Mouse (Mus musculus): ENCODE measurements around the gene Plgrkt.

Gene Plgrkt

DNA sequence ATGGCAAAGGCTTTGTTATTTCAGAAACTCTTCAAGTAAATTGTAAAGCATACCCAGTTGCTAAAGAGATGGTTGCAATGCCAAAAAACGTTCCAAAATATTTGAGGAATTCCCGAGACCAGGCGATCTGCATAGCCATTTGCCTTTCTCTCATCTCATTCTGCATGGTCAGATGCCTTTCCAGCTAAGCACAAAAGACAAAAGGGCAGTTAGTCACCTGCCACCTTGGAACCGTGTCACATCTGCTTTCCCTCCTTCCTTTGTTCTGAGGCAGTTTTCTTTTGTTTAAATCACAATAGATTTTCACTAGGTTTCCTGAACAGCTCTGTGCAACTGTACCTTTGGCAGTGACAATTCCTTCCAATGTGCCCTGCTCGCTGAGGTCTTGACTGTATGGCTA is 16.2 kb downstream of the Plgrkt start:
- no peak for DNase-seq

- DNase-seq = no peak
Observed at GRCm38 (mm10) chr19:29345636-29346035, 21.6 kb downstream of the Plgrkt start.

- no peak for DNase-seq
Observed at GRCm38 (mm10) chr19:29344868-29345267, 22.3 kb downstream of the Plgrkt start.

DNA sequence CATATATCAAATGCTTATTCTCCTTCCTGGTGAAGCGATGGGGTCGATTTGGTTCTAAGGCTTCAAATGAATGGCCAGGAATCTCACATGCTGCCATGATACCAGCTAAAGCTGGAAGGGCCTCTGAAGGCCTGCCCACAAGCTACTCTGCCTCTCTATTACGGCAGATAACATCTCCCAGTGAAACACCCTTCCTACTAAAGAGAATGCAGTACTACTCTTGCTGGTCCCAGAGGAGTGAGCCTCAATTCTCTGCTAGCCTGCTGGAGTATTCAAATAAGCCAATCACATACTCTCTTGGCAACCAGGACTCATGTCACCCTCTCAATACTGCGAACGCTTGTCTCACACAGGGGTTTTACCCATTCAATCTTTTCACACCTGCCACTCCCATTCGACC is 24.9 kb downstream of the Plgrkt start:
- DNase-seq = no peak

DNA sequence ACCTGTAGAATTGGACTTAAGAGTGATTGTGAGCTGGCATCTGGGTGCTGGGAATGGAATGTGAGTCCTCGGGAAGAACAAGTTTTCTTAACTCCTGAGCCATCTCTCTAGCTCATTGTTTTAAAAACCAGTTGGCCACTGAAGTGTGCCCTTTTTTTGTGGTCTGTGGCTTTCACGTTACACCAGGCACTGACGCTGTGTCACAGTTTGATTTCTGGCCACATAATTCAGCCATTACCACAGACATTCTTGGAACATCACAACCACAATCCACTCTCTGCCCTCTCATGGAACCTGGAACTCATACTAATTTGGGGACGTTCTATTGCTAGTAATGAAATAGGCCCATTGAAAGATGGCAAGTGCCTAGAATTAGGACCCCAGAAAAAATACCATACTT is 26.2 kb downstream of the Plgrkt start:
- no peak for DNase-seq

DNA sequence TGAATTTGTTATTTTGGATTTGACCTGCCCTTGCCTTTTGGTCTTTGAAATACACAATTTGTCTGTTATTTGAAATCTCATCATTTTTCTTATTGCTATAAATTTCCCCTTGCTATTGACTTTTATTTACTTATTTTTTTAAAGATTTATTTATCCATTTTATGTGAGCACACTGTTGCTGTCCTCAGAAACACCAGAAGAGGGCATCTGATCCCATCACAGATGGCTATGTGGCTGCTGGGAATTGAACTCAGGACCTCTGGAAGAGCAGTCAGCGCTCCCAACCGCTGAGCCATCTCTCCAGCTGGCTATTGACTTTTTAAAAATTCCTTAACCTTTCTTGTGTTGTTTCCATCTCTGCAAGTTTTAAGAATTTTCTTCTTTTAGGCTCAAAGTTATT is 30.6 kb downstream of the Plgrkt start:
- no peak for DNase-seq

DNA sequence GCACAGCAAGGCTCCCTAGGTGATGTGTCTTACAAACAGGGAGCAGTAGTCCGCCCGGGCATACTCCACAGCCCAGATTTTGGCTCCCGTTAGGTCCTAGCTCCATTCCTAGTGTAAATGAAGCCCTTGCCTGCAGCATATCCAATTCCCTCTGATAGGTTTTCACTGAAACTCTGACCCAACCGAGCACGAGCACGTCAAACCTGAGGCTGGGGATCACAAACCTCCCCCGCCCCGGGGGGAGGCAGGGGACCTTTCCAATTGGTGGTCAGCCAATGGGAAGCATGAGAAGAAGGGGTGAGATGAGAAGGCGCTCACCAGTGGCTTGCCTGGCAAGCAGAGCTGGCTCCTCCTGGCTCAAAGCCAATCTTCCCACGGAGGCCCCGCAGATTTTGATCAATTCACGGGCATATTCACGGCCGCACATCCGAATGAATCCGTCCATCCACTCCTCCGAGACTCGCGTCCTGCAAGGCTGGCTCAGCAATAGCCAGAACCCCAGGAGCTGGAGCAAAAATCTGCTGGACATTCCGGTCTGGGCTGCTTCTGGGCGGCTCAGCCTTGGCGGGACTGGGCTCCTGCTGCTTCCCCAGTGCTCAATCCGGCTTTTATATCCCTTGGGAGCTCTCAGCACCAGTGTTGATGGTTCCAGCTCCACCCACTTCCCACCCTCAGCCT is 33.0 kb downstream of the Plgrkt start, which contains the start of gene Rln1:
Gene Rln1, minus strand, starts transcription at position 603 of the 678 bp plus-strand sequence.
- DNase-seq = peak; percentile 53 to 55

DNA sequence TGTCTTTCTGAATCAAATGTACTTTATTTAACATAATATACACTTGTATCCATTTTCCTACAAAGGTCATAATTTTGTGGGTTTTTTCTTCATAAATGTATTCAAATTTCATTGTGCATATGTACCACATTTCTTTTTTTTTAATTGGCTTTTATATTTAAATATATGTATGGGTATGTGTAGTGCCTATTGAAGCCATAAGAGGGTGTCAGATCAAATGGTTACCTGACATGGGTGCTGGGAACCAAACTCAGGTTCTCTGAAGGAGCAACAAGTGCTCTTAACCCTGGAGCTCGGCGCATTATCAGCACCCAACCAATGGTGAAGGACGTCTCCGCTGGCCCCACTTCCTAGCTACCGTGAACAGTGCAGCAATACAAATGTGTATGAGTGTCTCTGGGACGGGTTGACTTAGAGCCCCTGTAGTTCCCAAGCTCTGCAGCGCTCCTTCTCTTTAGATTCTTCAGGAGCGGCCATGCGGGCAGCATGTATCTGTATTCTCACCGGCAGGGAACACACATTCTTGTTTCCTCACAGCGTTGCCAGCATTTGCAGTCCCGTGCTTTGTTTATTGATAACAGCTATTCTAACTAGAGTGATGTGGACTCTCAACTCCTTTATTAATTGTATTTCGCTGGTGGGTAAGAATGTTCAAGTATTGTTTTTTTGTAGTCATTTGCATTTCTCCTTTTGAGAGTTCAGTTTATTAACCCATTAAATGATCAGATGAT is 40.2 kb downstream of the Plgrkt start:
- DNase-seq = no peak

DNA sequence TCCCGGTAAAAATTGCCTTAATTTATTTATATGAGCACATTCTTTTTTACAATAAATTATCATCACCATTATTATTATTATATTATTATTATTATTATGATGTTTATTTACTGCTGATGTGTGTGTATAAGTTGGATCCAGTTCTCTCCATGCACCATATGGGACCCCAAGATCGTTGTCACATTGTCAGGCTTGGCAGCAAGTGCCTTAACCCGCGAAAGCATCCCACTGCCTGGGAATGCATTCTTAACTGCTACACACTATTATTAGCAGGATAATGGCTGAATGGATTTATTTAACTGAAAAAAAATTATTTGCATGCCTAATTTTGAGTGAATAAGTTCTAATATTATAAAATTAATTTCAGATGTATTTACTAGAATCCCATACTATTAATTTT is 40.8 kb downstream of the Plgrkt start:
- DNase-seq = no peak

GRCm38 (mm10) chr19:29325852-29326180 is 41.4 kb downstream of the Plgrkt start:
- no peak for DNase-seq

- peak; percentile 50 to 77 for DNase-seq
Observed at GRCm38 (mm10) chr19:29325053-29325851, 41.9 kb downstream of the Plgrkt start, which contains the start of gene Insl6. Insl6 (minus strand) TSS chr19:29325356.

DNA sequence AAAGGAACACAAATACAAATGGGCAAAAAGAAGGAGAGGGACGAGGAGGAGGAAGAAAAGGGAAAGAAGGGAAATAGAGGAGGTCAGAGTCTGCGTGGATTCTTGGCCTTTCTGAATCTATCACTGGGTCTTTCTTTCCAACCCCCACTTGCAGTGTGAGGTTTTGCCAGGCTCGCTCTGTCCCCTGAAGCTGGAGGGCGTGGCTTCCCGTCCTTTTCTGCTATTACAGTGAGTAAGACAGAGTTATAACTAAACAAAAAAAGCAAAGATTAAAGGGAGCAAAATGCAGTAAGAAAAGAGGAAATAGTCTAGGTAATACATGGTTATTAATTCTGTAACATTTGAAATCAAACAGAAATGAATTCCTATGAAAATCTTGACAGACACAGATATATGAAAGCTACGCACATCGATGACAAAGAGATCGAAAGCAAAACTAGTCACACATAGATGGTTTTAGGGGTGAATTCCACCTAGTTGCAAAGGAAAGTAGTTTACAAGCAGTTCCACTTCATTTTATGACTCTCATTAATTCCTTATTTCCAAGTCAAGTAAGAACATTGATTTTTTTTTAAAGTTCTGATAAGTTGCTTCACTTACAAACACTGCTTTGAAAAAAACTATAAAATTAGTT is 43.7 kb downstream of the Plgrkt start:
- no peak for DNase-seq

DNA sequence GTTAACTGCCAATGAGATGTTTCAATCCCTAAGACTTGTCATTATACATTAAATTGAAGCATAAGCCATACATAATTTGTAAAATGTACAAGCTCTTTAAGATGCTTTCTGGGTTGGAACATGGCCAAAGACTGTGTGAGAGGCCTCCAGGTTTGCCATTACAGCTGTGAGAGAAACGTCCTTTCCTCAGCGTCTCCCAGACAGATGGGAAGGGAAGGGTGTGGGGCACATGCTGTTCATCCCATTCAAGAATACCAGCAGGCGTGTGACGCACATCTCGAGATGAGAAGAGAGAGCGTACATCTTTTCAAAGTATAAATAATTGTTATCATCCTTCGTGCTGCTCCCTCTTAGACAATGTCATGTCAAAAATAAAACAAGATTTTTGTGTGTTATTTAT is 54.5 kb downstream of the Plgrkt start:
- no peak for DNase-seq

DNA sequence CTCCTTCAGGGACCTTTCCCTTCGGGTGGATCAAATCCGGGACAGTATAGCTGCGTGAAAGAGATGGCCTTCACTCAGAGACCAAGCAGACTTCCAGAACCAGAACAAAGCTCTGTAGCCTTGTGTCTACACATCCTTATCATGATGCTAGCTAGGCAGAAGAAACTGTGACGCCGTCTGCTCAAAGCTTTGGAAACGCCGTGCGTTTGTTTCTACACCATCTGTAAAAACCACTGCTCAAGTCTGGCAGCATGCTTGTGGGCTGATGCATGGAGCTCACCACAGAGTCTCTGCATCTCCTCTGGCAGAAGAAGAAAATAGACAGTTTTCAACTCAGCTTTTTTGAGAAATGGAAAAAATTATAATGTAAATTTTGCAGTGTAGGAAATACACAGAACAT is 55.4 kb downstream of the Plgrkt start:
- no peak for DNase-seq

DNA sequence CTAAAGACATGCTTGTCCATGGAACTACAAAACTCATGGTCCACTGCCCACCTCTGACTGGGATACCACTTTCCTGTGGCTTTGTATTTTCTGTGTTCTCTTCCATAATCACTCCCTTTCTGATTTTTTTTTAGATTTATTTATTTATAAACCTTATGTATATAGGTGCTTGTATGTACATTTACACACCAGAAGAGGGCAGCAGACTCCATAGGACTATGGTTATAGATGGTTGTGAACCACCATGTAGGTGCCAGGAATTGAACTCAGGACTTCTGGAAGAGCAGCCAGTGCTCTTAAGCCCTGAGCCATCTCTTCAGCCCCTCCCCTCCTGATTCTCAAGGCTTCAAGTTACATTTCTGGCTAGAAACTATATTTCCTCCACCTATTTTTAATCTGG is 58.4 kb downstream of the Plgrkt start:
- no peak for DNase-seq

DNA sequence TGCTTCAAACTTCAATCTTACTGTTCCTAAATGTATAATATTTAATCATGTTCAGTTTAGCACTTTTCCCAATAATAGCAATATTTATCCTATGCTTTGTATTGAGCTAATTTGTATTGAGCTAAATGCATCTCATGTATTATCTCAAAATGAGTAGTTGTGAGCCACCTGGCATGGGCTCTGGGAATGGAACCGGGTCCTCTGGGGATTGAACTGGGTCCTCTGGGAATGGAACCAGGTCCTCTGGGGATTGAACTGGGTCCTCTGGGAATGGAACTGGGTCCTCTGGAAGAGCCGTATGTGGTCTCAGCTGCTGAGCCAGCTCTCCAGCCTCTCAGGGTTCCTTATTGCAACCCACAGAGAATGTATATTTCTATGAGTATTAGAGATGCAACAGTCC is 65.1 kb downstream of the Plgrkt start:
- no peak for DNase-seq

DNA sequence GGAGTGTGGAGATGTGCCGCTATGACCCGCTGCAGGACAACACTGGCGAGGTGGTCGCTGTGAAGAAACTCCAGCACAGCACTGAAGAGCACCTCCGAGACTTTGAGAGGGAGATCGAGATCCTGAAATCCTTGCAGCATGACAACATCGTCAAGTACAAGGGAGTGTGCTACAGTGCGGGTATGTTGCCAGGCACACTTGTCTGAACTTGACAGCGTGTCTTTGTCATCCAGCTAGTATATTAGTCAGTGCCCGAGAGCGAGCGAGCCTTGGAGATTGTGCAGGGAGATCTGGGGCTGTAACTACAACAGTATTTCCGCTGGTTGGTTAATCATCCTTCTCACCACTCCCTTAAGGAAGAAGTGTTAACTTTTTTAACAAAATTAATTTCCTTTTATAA is 66.3 kb downstream of the Plgrkt start:
- DNase-seq = no peak
